Mouse (Mus musculus) cerebellum, adult 2 months (tissue): ENCODE results near the gene Vps9d1.

Experiments used
- CTCF ChIP-seq: fragments of 200-500 bp; IDR thresholded peaks from 2 replicates; pipeline ENCODE4 v1.5.1; 2011; ENCODE audit warnings: low read depth, mild to moderate bottlenecking, control low read depth, low read length, moderate library complexity, borderline replicate concordance; ENCODE audit not compliant: insufficient read depth
- POLR2A ChIP-seq: fragments of 200-500 bp; IDR thresholded peaks from 2 replicates; pipeline ENCODE4 v1.6.1; 2011; ENCODE audit warnings: low read length, control low read depth, borderline replicate concordance; ENCODE audit not compliant: insufficient read depth

- no peak for TF ChIP-seq CTCF
- TF ChIP-seq POLR2A = no peak
These were observed 5.6 kb downstream of the Vps9d1 start for GRCm38 (mm10) chr8:123248596-123248995.
